Mouse (Mus musculus): ENCODE measurements around the gene Cyyr1.

GRCm38 (mm10) chr16:85536075-85536474 is 17.1 kb downstream of the Cyyr1 start:
- TF ChIP-seq POLR2A (IDR thresholded peaks at IDR 0.05; ENCODE audit: low read depth, low read length) (no peak), CTCF (IDR thresholded peaks at IDR 0.05; ENCODE audit: extremely low read depth, insufficient read depth, insufficient read length, insufficient replicate concordance) (no peak)
